ENCODE assay signal across 26 mouse cellular contexts in genomic region chr10:121849496-121849895, GRCm38 (mm10).
DNase-seq lines count a peak whose midpoint lies in the region; ATAC-seq and TF ChIP-seq lines count a peak whose summit lies in the region.
"Had no signal": no experiment of that assay in that cellular context is flagged by ENCODE, and none has a peak within 500 bp of the region (broad histone marks: within the 10 kb centered on the region; RNA-seq: fewer than 3 reads in every experiment).

No protein-coding gene starts in this region.

- no peak for TF ChIP-seq CTCF in lung, postnatal 0 days (IDR thresholded peaks at IDR 0.05)
- no peak for TF ChIP-seq CTCF in lung, adult 2 months (IDR thresholded peaks at IDR 0.05; ENCODE audit: insufficient read depth, low read length)

- 56% methylated on average over 2 of the region's 2 CpGs for WGBS in lung, postnatal 0 days
- WGBS in lung, adult 2 months: 29% methylated on average over 2 of the region's 2 CpGs

- no peak for DNase-seq in lung, postnatal 0 days (ENCODE audit: low spot score)
- no peak for DNase-seq in lung, adult 2 months
- DNase-seq in lung, postnatal 10 days: peak; percentile 54
- DNase-seq in lung, postnatal 36 days: peak; percentile 58
- DNase-seq in spleen, postnatal 10 days (ENCODE audit: low spot score in 2 of 2): no peak
- DNase-seq: adrenal gland, adult 2 months; adrenal gland, postnatal 14 days; cerebellum, adult 11 months; cerebellum, adult 2 months; cerebellum, adult 9-11 months; cerebellum, postnatal 25 days; embryo, embryonic 11 days; gastrocnemius, postnatal 10 days; gastrocnemius, postnatal 36 days had no signal

- H3K9me3 ChIP-seq in lung, postnatal 0 days (ENCODE audit: low read length): no peaks in the 10 kb centered on the region
- H3K9me3 ChIP-seq: embryonic facial prominence, embryonic 10.5 days; embryonic facial prominence, embryonic 13.5 days; forebrain, embryonic 12.5 days; forebrain, embryonic 15.5 days; heart, embryonic 10.5 days; heart, embryonic 13.5 days; hindbrain, embryonic 10.5 days had no signal

- H3K4me2 ChIP-seq in lung, postnatal 0 days (replicated peaks; ENCODE audit: low read depth, low read length): no peak overlapping the region
- H3K4me2 ChIP-seq: embryonic facial prominence, embryonic 13.5 days; forebrain, embryonic 12.5 days; forebrain, embryonic 15.5 days; heart, embryonic 13.5 days; hindbrain, embryonic 14.5 days had no signal

- TF ChIP-seq POLR2A in lung, adult 2 months (IDR thresholded peaks at IDR 0.05; ENCODE audit: borderline replicate concordance, extremely low read depth, low read depth, low read length): no peak

- H3K4me1 ChIP-seq in lung, postnatal 0 days (ENCODE audit: insufficient read depth, low read depth, low read length): no peaks in the 10 kb centered on the region
- H3K4me1 ChIP-seq in lung, adult 2 months (ENCODE audit: control insufficient read depth, insufficient read depth, low read length): peaks cover 2% of the 10 kb centered on the region; the same call in 1 of the 2 replicates
- H3K4me1 ChIP-seq: embryonic facial prominence, embryonic 13.5 days; forebrain, embryonic 12.5 days; heart, embryonic 13.5 days had no signal

- ATAC-seq in lung, postnatal 0 days: peak; percentile 44; the same call in 1 of the 2 replicates
- ATAC-seq in inflammation-experienced regulatory T-cells, adult 6 months: no peak
- ATAC-seq: CD4-positive, CD25-positive, alpha-beta regulatory T cell, adult 4 months; forebrain, embryonic 15.5 days; hindbrain, postnatal 0 days had no signal

- 0 out of 2 replicates have a peak, but pooled peaks cover 3% of the 10 kb centered on the region for H3K36me3 ChIP-seq in lung, postnatal 0 days (ENCODE audit: insufficient read depth, low read length)

- no peaks in the 10 kb centered on the region for H3K27me3 ChIP-seq in lung, postnatal 0 days (replicated peaks; ENCODE audit: insufficient read depth, low read length)
- H3K27me3 ChIP-seq: embryonic facial prominence, embryonic 13.5 days; forebrain, embryonic 12.5 days; forebrain, embryonic 15.5 days; heart, embryonic 13.5 days had no signal

- TF ChIP-seq EP300 in lung, postnatal 0 days (IDR thresholded peaks at IDR 0.05): no peak

- H3K27ac ChIP-seq in lung, postnatal 0 days (ENCODE audit: low read length): no peak overlapping the region
- H3K27ac ChIP-seq: embryonic facial prominence, embryonic 10.5 days; embryonic facial prominence, embryonic 13.5 days; forebrain, embryonic 12.5 days; forebrain, embryonic 15.5 days; heart, embryonic 10.5 days; heart, embryonic 13.5 days; hindbrain, embryonic 10.5 days; hindbrain, embryonic 14.5 days; hindbrain, postnatal 0 days had no signal

- H3K9ac ChIP-seq in lung, postnatal 0 days (replicated peaks; ENCODE audit: low read depth): no peak overlapping the region
- H3K9ac ChIP-seq: embryonic facial prominence, embryonic 13.5 days; forebrain, embryonic 12.5 days; forebrain, embryonic 15.5 days; heart, embryonic 13.5 days; hindbrain, embryonic 14.5 days had no signal

- H3K4me3 ChIP-seq in lung, postnatal 0 days (ENCODE audit: low read depth, low read length): no peak overlapping the region
- no peak overlapping the region for H3K4me3 ChIP-seq in lung, adult 2 months (replicated peaks; ENCODE audit: extremely low read depth, low read depth, low read length)
- H3K4me3 ChIP-seq: embryonic facial prominence, embryonic 10.5 days; embryonic facial prominence, embryonic 13.5 days; erythroblast, embryonic 14.5 days; forebrain, embryonic 12.5 days; forebrain, embryonic 15.5 days; heart, embryonic 10.5 days; heart, embryonic 13.5 days; hindbrain, embryonic 10.5 days had no signal

Comparison
In these comparisons a context has a peak if more than half of its experiments do, and no peak if none do; other contexts are left out.
1. DNase-seq: peak in lung, postnatal 10 days (single experiment) and lung, postnatal 36 days (single experiment); none in lung, postnatal 0 days (single experiment), lung, adult 2 months (single experiment) and spleen, postnatal 10 days (0 of 2).